Mouse (Mus musculus) stomach, embryonic 14.5 days (tissue): ENCODE results near the gene Ubl4a. TPM values are rescaled to one million over a fixed set of nuclear protein-coding genes. Genes with fewer than 3 reads are reported as not detected.
"Not testable (repeated sequence)": the region's sequence is repeated elsewhere in the genome, so short reads cannot be mapped to it uniquely, and the experiment has no call there.

Experiments
- ATAC-seq: fragments of 200-750 bp; cut with Nextera tagmentation; 2 replicates; pipeline ENCODE4 v1.8.0; 2017; ENCODE audit warnings: low read depth, moderate TSS enrichment; ENCODE audit not compliant: insufficient number of reproducible peaks, insufficient read depth, low FRiP score
- H3K27ac ChIP-seq: fragments of 300-500 bp; sonication (generic); 2 replicates; pipeline ENCODE4 v1.5.1; 2014; ENCODE audit warnings: mild to moderate bottlenecking, low read length, moderate library complexity, mixed read lengths
- H3K27me3 ChIP-seq: fragments of 300-500 bp; sonication (generic); 2 replicates; pipeline ENCODE4 v1.6.1; 2014; ENCODE audit warnings: low read length, control low read depth, mixed read lengths; ENCODE audit not compliant: control insufficient read depth, insufficient read depth
- H3K36me3 ChIP-seq: fragments of 300-500 bp; sonication (generic); 2 replicates; pipeline ENCODE4 v1.6.1; 2014; ENCODE audit warnings: mild to moderate bottlenecking, control low read depth, low read length, moderate library complexity, mixed read lengths; ENCODE audit not compliant: control insufficient read depth, insufficient read depth
- H3K4me1 ChIP-seq: fragments of 300-500 bp; sonication (generic); 2 replicates; pipeline ENCODE4 v1.6.1; 2014; ENCODE audit warnings: low read length, control low read depth, mixed read lengths; ENCODE audit not compliant: control insufficient read depth, insufficient read depth
- H3K4me2 ChIP-seq: fragments of 300-500 bp; sonication (generic); replicated peaks from 2 replicates; pipeline ENCODE4 v1.6.1; 2014; ENCODE audit warnings: low read depth, low read length, control low read depth
- H3K4me3 ChIP-seq: fragments of 300-500 bp; sonication (generic); 2 replicates; pipeline ENCODE4 v1.5.1; 2014; ENCODE audit warnings: low read depth, low read length, control low read depth
- H3K9ac ChIP-seq: fragments of 300-500 bp; sonication (generic); replicated peaks from 2 replicates; pipeline ENCODE4 v1.6.1; 2014; ENCODE audit warnings: low read depth, mild to moderate bottlenecking, control low read depth, low read length, moderate library complexity, mixed read lengths
- H3K9me3 ChIP-seq: fragments of 300-500 bp; sonication (generic); 2 replicates; pipeline ENCODE4 v1.6.1; 2016; ENCODE audit warnings: low read depth, low read length, control low read depth; ENCODE audit not compliant: control insufficient read depth
- WGBS: fragments of 180-500 bp; shearing (Covaris S2); extraction: QIAGEN DNeasy Blood & Tissue Kit; methylation state at CpG from one replicate; pipeline ENCODE4 v1.1.7; 2014; 5-methylcytosine and 5-hydroxymethylcytosine counted together
- polyA plus RNA-seq: library from polyadenylated mRNA; unstranded; fragments of >200 nt; fragmentation: Nextera tagmentation; extraction: Ambion mirVana; gene quantifications from 2 replicates; pipeline ENCODE4 v1.2.1, GENCODE M21; 2014

Gene Ubl4a
- polyA plus RNA-seq, 1 experiment from 2014 or later = 77.5 TPM

- H3K4me2 ChIP-seq = peak overlapping the region; percentile 55
- no peak for ATAC-seq
- peak overlapping the region; percentile 51 for H3K4me3 ChIP-seq
- H3K36me3 ChIP-seq = no peaks in the 10 kb centered on the region; the same call in 1 of the 2 replicates
- 57% methylated on average over 10 of the region's 10 CpGs for WGBS
- no peaks in the 10 kb centered on the region for H3K27me3 ChIP-seq
- H3K27ac ChIP-seq = no peak overlapping the region; the same call in 1 of the 2 replicates
- peaks cover 6% of the 10 kb centered on the region for H3K4me1 ChIP-seq
- no peaks in the 10 kb centered on the region for H3K9me3 ChIP-seq
- peak overlapping the region; percentile 55; the same call in 1 of the 2 replicates for H3K9ac ChIP-seq
These were observed 5.5 kb downstream of the Ubl4a start for GRCm38 (mm10) chrX:74367512-74367911.

GRCm38 (mm10) chrX:74359171-74359570, 13.8 kb downstream of the Ubl4a start:
- H3K27ac ChIP-seq = no peak overlapping the region
- H3K4me1 ChIP-seq = no peaks in the 10 kb centered on the region
- no peak overlapping the region for H3K4me3 ChIP-seq
- ATAC-seq = no peak
- WGBS = 40% methylated on average over 11 of the region's 11 CpGs
- H3K9me3 ChIP-seq = no peaks in the 10 kb centered on the region
- no peak overlapping the region for H3K4me2 ChIP-seq
- H3K36me3 ChIP-seq = no peaks in the 10 kb centered on the region
- no peak overlapping the region for H3K9ac ChIP-seq
- H3K27me3 ChIP-seq = no peaks in the 10 kb centered on the region

DNA sequence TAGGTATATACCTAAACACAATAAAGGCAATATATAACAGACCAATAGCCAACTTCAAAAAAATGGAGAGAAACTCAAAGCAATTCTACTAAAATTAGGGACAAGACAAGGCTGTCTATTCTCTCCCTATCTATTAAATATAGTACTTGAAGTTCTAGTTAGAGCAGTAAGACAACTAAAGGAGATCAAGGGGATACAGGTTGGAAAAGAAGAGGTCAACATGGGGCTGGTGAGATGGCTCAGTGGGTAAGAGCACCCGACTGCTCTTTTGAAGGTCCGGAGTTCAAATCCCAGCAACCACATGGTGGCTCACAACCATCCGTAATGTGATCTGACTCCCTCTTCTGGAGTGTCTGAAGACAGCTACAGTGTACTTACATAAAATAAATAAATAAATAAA, 15.9 kb downstream of the Ubl4a start:
- H3K9ac ChIP-seq = not testable (repeated sequence)

GRCm38 (mm10) chrX:74353467-74353770, 19.6 kb downstream of the Ubl4a start, which contains the start of gene Lage3:
TSS of gene Lage3 (minus strand) at chrX:74353618.
- H3K4me1 ChIP-seq = no peaks in the 10 kb centered on the region
- no peaks in the 10 kb centered on the region for H3K27me3 ChIP-seq
- peak within 1 kb of the TSS; percentile 38 for H3K4me3 ChIP-seq
- peak; percentile 78 for ATAC-seq
- H3K36me3 ChIP-seq = no peaks in the 10 kb centered on the region
- no peaks in the 10 kb centered on the region for H3K9me3 ChIP-seq
- H3K9ac ChIP-seq = peak within 1 kb of the TSS; percentile 55
- peak within 1 kb of the TSS; percentile 27; the same call in 1 of the 2 replicates for H3K27ac ChIP-seq
- peak within 1 kb of the TSS; percentile 53 for H3K4me2 ChIP-seq
- 36% methylated on average over 12 of the region's 22 CpGs for WGBS

More for the DNA sequence above, 15.9 kb downstream of the Ubl4a start:
- ATAC-seq, H3K4me2 ChIP-seq, H3K36me3 ChIP-seq, H3K27ac ChIP-seq, H3K9me3 ChIP-seq, H3K4me3 ChIP-seq, H3K27me3 ChIP-seq, H3K4me1 ChIP-seq: not testable (repeated sequence)
- 83% methylated on average over 3 of the region's 3 CpGs for WGBS

DNA sequence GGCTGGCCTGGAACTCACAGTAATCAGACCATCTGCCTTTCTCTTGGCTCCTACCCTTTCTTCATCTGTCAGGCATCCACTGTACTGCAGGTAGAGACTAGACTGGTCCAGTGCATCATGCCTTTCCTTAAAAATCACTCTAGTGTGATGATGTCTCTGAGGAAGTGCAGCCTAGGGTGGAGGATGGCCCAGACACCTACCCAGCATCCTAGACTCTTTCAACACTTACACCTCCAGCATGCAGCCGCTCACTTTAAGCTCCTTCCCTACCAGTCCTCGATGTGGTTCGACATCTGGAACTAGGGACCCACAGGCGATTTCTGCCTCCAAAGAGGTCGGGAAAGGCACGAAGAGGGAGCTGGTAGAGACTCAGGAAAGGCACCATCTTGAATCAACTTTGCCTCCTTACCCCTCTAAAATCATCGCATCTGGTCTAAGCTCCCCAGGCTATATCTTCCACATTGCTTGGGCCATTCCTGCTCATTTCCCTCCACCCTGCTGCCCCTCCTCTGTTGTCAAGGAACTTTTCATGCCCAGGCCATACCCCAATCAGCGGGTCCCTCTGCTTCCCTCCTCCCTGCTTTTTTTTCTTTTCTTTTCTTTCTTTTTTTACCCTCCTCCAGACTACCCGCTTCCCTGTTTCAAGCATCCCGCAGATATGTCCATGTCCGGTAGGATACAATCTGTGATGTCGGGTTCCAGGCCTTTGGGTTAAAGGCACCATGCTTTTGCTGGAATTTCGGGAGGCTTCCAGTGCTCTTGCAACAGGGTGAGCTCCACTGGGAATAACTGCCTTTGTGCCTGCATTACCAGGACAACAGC, 20.2 kb downstream of the Ubl4a start:
- WGBS = 25% methylated on average over 13 of the region's 13 CpGs
- H3K27me3 ChIP-seq = no peaks in the 10 kb centered on the region

GRCm38 (mm10) chrX:74330166-74330930, 42.7 kb downstream of the Ubl4a start:
- Histone ChIP-seq H3K27ac (no peak overlapping the region), H3K9me3 (no peaks in the 10 kb centered on the region), H3K4me2 (peak overlapping the region; percentile 63), H3K4me3 (peak overlapping the region; percentile 47), H3K36me3 (no peaks in the 10 kb centered on the region; the same call in 1 of the 2 replicates), H3K27me3 (no peaks in the 10 kb centered on the region), H3K4me1 (0 out of 2 replicates have a peak, but pooled peaks cover 6% of the 10 kb centered on the region), H3K9ac (no peak overlapping the region)
- ATAC-seq = no peak
- WGBS = 34% methylated on average over 2 of the region's 2 CpGs

More for the DNA sequence above, 20.2 kb downstream of the Ubl4a start:
- Histone ChIP-seq H3K27ac (peak overlapping the region; percentile 27; the same call in 1 of the 2 replicates), H3K9ac (peak overlapping the region; percentile 55), H3K4me2 (peak overlapping the region; percentile 53), H3K4me3 (peak overlapping the region; percentile 38), H3K4me1 (no peaks in the 10 kb centered on the region), H3K36me3 (no peaks in the 10 kb centered on the region), H3K9me3 (no peaks in the 10 kb centered on the region)
- ATAC-seq = peak; percentile 6; the same call in 1 of the 2 replicates

- WGBS = 20% methylated on average over 10 of the region's 10 CpGs
- Histone ChIP-seq H3K9me3 (no peaks in the 10 kb centered on the region), H3K36me3 (no peaks in the 10 kb centered on the region; the same call in 1 of the 2 replicates), H3K4me3 (peak overlapping the region; percentile 47), H3K4me1 (0 out of 2 replicates have a peak, but pooled peaks cover 6% of the 10 kb centered on the region), H3K27me3 (no peaks in the 10 kb centered on the region), H3K27ac (no peak overlapping the region), H3K9ac (peak overlapping the region; percentile 42), H3K4me2 (peak overlapping the region; percentile 63)
- no peak for ATAC-seq
These were observed 43.8 kb downstream of the Ubl4a start for GRCm38 (mm10) chrX:74329215-74329671.

GRCm38 (mm10) chrX:74328725-74329161, 44.3 kb downstream of the Ubl4a start, which contains the start of gene Plxna3:
TSS of gene Plxna3 (plus strand) at chrX:74329066.
- WGBS = 14% methylated on average over 22 of the region's 30 CpGs
- Histone ChIP-seq H3K4me1 (0 out of 2 replicates have a peak, but pooled peaks cover 6% of the 10 kb centered on the region), H3K9ac (peak within 1 kb of the TSS; percentile 42), H3K27me3 (no peaks in the 10 kb centered on the region), H3K27ac (no peak within 1 kb of the TSS), H3K9me3 (no peaks in the 10 kb centered on the region), H3K4me3 (peak within 1 kb of the TSS; percentile 47), H3K36me3 (no peaks in the 10 kb centered on the region; the same call in 1 of the 2 replicates), H3K4me2 (peak within 1 kb of the TSS; percentile 63)
- ATAC-seq = peak; percentile 94
